Mouse (Mus musculus) limb, embryonic 10.5 days (tissue): Measurements from ENCODE around the gene Fbn1. TPM values are rescaled to one million over a fixed set of nuclear protein-coding genes. Genes with fewer than 3 reads are reported as not detected.

ENCODE experiments used
- DNase-seq: peaks from one replicate; pipeline ENCODE4 v3.0.0-alpha.2; 2017; ENCODE audit warnings: low spot score
- H3K27ac ChIP-seq: fragments of 300-500 bp; sonication (generic); 2 replicates; pipeline ENCODE4 v1.5.1; 2016; ENCODE audit warnings: mild to moderate bottlenecking
- H3K27me3 ChIP-seq: fragments of 300-500 bp; sonication (generic); 2 replicates; pipeline ENCODE4 v1.6.1; 2016; ENCODE audit warnings: low read depth, mild to moderate bottlenecking; ENCODE audit not compliant: poor library complexity, severe bottlenecking
- H3K36me3 ChIP-seq: fragments of 300-500 bp; sonication (generic); 2 replicates; pipeline ENCODE4 v1.6.1; 2016; ENCODE audit warnings: mild to moderate bottlenecking, moderate library complexity
- H3K4me1 ChIP-seq: fragments of 300-500 bp; sonication (generic); 2 replicates; pipeline ENCODE4 v1.6.1; 2016
- H3K4me3 ChIP-seq: fragments of 300-500 bp; sonication (generic); 2 replicates; pipeline ENCODE4 v1.5.1; 2016; ENCODE audit warnings: mild to moderate bottlenecking, moderate library complexity
- H3K9me3 ChIP-seq: fragments of 300-500 bp; sonication (generic); replicated peaks from 2 replicates; pipeline ENCODE4 v1.6.1; 2016; ENCODE audit warnings: mild to moderate bottlenecking
- WGBS: fragments of 180-500 bp; shearing (Covaris S2); methylation state at CpG from one replicate; pipeline ENCODE4 v1.1.7; 2016; 5-methylcytosine and 5-hydroxymethylcytosine counted together
- polyA plus RNA-seq: library from polyadenylated mRNA; unstranded; fragments of >200 nt; fragmentation: Nextera tagmentation; extraction: Ambion mirVana; gene quantifications from 2 replicates; pipeline ENCODE4 v1.2.1, GENCODE M21; 2016

Gene Fbn1
- polyA plus RNA-seq, 1 experiment from 2014 or later: 5.6 TPM

GRCm38 (mm10) chr2:125471721-125472120 is 36.1 kb downstream of the Fbn1 start:
- 83% methylated on average over 4 of the region's 4 CpGs for WGBS

DNA sequence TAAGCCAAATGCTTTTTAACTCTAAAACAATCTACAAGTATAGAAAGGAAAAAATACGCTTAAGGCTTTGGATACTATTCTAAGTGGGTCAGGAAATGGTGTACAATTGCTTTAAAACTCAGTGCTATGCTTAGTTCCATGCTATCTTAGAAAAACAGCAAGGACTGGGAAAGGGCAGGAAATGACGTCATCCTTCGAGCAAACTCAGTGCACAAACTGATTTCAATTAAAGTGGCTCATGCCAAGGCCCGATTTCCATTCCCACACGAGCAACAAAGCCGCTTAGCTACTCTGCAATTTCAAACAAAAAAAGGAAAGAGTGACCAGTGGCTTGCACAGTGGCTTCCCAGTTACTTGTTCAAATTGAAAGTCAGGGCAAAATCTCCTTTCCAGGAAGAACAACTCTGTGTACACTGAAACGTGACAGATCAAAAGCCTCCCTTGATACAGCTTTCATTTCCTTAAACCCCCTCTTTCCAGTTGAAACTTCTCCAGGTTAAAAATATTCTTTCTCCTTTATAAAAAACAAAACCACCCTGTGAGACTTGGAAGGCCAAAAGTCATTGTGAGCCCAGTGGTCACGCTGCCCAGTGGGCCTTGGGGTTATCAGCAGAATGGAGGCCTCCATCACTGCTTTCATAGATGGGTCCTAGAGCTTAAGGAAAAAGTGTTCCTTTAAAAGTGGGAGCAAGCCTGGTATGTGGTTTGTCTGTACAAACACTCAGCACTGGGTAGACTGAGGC is 37.1 kb downstream of the Fbn1 start:
- H3K4me1 ChIP-seq: peaks cover 9% of the 10 kb centered on the region
- H3K4me3 ChIP-seq: no peak overlapping the region
- H3K9me3 ChIP-seq: no peaks in the 10 kb centered on the region
- H3K27ac ChIP-seq: no peak overlapping the region; the same call in 1 of the 2 replicates
- peaks cover 12% of the 10 kb centered on the region for H3K36me3 ChIP-seq
- DNase-seq: no peak
- WGBS: 75% methylated on average over 8 of the region's 8 CpGs
- H3K27me3 ChIP-seq: no peaks in the 10 kb centered on the region

More at GRCm38 (mm10) chr2:125471721-125472120, 36.1 kb downstream of the Fbn1 start:
- no peak for DNase-seq
- H3K4me3 ChIP-seq: no peak overlapping the region
- peaks cover 6% of the 10 kb centered on the region for H3K36me3 ChIP-seq
- no peak overlapping the region for H3K27ac ChIP-seq
- H3K9me3 ChIP-seq: no peaks in the 10 kb centered on the region
- H3K27me3 ChIP-seq: no peaks in the 10 kb centered on the region
- peaks cover 9% of the 10 kb centered on the region for H3K4me1 ChIP-seq

DNA sequence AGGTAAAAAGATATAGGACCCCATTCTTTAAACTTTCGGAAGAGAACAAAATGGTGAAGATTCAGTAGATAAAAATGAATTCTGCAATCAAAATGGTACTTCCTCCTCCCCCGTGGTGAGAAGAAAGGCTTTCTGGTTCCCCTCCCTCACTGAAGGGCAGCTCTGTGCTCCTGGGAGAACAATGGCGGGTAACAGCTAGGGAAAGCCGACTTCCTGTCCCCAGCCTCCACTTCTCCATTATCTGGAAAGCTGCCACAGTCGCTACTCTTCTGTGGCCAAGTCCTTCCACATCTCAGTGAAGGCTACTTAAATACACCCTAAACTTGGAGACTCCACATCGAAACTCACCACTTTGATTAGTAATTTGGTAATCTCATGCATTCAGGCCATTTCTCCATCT is 43.8 kb downstream of the Fbn1 start:
- 90% methylated on average over 6 of the region's 6 CpGs for WGBS
- no peaks in the 10 kb centered on the region for H3K4me1 ChIP-seq
- H3K4me3 ChIP-seq: no peak overlapping the region
- H3K36me3 ChIP-seq: peaks cover 12% of the 10 kb centered on the region
- no peak for DNase-seq
- H3K9me3 ChIP-seq: no peaks in the 10 kb centered on the region
- H3K27me3 ChIP-seq: no peaks in the 10 kb centered on the region
- H3K27ac ChIP-seq: no peak overlapping the region

DNA sequence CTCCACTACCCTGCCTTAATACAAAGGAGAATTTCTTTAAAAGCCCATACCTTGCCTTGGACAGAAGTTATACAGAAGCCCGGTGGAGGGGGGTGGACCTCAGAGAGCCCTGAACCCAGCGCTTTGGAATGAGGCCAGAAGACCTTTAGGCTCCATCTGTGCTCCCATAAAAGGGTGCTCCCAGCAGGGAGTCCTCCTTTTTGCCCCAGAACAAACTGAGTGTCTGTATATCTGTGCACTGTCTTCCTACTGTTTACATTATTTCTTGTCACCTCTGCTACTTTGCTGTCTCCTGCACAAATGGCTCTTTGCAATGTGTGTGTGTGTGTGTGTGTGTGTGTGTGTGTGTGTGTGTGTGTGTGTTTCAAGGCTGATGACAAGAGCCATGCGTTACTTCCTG is 48.7 kb downstream of the Fbn1 start:
- H3K27me3 ChIP-seq: no peaks in the 10 kb centered on the region
- H3K9me3 ChIP-seq: no peaks in the 10 kb centered on the region
- H3K27ac ChIP-seq: no peak overlapping the region
- no peak for DNase-seq
- H3K4me1 ChIP-seq: no peaks in the 10 kb centered on the region
- no peak overlapping the region for H3K4me3 ChIP-seq
- 91% methylated on average over 3 of the region's 3 CpGs for WGBS
- no peaks in the 10 kb centered on the region for H3K36me3 ChIP-seq

DNA sequence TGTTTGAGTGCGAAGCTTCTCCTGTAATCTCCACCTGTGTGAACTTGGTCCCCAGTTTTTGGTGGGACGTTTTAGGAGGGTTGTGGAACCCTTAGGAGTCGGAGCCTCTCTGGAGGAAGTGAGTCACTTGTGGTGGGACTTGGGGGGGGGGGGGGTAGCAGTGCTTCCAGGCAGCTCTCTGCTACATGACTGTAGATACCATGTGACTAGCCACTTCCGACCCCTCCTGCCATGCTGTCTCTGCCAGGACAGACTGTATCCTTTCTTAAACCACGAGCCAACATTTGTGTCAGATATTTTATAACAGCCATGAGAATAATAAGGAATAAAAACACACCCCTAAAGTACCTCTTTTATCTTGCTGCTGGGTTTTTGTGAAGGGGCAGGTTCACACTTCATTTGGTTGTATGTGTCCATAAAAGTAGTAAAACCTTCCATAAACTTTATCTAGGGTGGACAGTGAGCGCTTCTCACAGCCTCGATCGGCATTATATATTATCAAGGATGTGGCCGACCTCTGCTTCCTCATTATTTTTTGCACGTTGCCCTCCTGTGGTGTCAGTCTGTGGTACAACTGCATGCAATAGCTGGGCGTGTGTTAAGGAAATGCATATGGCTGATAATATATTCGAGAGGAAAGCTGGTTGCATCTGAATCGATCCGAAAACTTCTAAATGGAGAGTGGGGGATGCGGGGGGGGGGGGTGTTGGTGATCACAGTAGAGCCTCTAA is 51.6 kb downstream of the Fbn1 start:
- 85% methylated on average over 15 of the region's 15 CpGs for WGBS
- H3K4me3 ChIP-seq: no peak overlapping the region
- no peaks in the 10 kb centered on the region for H3K9me3 ChIP-seq
- DNase-seq: no peak
- H3K27ac ChIP-seq: no peak overlapping the region
- H3K36me3 ChIP-seq: no peaks in the 10 kb centered on the region
- no peaks in the 10 kb centered on the region for H3K27me3 ChIP-seq
- no peaks in the 10 kb centered on the region for H3K4me1 ChIP-seq

GRCm38 (mm10) chr2:125454781-125455180 is 53.0 kb downstream of the Fbn1 start:
- DNase-seq: no peak
- H3K27ac ChIP-seq: no peak overlapping the region

DNA sequence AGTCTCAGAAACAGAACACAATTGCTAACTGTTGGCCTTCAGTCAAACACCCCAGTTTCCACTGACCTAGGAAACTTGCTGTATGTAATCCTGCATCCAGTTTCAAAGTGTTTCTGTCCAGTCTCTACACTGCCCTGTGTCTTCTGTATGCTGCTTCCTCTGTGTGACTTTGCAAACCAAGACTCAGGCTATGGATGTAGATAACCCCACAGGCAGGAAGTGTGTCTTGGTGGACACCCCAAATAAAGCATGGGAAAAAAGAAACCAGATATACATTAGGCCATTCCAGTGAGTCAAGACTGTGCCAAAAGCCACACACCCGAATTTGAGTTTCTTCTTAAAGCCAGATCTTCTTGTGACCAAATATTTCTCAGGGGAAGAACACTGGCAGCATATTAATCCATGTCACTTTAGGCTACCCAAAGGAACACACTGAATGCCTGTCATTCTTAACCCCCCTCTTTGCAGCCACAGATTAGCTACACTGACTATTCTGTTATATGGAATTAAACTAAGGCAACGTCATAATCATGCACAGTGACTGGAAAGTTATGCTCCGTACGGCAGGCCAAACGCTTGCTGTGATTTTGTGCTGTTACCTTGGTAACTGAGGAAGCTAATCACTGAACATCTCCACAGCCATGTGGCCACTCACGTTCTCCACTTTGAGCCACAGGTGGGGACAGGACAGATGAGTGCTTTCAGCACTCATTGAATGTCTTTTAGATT is 55.3 kb downstream of the Fbn1 start:
- Histone ChIP-seq H3K27ac (no peak overlapping the region), H3K9me3 (no peaks in the 10 kb centered on the region), H3K4me1 (peaks cover 25% of the 10 kb centered on the region), H3K36me3 (no peaks in the 10 kb centered on the region), H3K4me3 (no peak overlapping the region), H3K27me3 (no peaks in the 10 kb centered on the region)
- WGBS: 81% methylated on average over 6 of the region's 6 CpGs
- DNase-seq: no peak

More at GRCm38 (mm10) chr2:125454781-125455180, 53.0 kb downstream of the Fbn1 start:
- H3K27me3 ChIP-seq: no peaks in the 10 kb centered on the region
- peaks cover 4% of the 10 kb centered on the region for H3K4me1 ChIP-seq
- H3K9me3 ChIP-seq: no peaks in the 10 kb centered on the region
- no peaks in the 10 kb centered on the region for H3K36me3 ChIP-seq
- 87% methylated on average over 5 of the region's 5 CpGs for WGBS
- no peak overlapping the region for H3K4me3 ChIP-seq

DNA sequence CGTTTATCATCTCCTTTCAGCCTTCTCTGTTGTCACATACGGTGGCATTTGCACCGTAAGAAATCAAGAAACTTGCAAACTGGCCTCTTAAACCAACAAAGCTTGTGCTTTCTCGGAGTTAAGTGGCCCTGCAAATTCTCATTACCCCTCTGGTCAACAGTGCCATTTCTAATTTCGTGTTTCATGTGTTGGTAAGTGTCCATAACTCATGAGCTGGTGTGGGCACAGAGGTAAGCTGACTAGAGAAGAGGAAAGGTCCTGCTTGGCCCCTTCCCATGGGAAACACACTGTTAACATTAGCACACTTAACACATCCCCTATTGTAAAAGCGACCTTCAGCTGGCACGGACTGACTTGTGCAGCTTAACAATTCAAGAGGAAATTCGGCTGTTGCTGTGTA is 58.4 kb downstream of the Fbn1 start:
- 68% methylated on average over 8 of the region's 8 CpGs for WGBS
- Histone ChIP-seq H3K27me3 (no peaks in the 10 kb centered on the region), H3K4me3 (no peak overlapping the region), H3K9me3 (no peaks in the 10 kb centered on the region), H3K27ac (peak overlapping the region; percentile 50; the same call in 1 of the 2 replicates), H3K4me1 (peaks cover 30% of the 10 kb centered on the region), H3K36me3 (no peaks in the 10 kb centered on the region)
- DNase-seq: peak; percentile 38

DNA sequence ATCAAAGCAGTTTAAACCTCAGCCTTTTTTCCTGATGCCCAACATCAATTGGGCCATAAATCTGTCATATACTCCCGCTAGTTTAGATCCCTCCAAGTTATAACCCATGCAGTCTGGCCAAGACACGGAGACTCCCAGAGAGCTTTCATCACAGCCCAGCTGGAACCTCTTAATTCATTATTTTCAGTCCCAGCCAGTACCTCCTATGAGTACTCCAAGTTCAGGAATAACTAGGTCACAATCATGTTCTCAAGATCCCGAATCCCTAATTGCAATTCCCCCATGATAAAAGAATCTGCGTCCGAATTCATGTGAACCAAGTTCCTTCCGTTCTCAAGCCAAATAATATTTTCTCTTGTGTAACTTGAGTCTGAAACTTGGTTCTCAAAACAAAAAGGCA is 58.9 kb downstream of the Fbn1 start:
- H3K27me3 ChIP-seq: no peaks in the 10 kb centered on the region
- H3K4me3 ChIP-seq: no peak overlapping the region
- 56% methylated on average over 6 of the region's 6 CpGs for WGBS
- no peaks in the 10 kb centered on the region for H3K9me3 ChIP-seq
- no peaks in the 10 kb centered on the region for H3K36me3 ChIP-seq
- H3K27ac ChIP-seq: peak overlapping the region; percentile 50; the same call in 1 of the 2 replicates
- H3K4me1 ChIP-seq: peaks cover 30% of the 10 kb centered on the region
- DNase-seq: peak; percentile 52

DNA sequence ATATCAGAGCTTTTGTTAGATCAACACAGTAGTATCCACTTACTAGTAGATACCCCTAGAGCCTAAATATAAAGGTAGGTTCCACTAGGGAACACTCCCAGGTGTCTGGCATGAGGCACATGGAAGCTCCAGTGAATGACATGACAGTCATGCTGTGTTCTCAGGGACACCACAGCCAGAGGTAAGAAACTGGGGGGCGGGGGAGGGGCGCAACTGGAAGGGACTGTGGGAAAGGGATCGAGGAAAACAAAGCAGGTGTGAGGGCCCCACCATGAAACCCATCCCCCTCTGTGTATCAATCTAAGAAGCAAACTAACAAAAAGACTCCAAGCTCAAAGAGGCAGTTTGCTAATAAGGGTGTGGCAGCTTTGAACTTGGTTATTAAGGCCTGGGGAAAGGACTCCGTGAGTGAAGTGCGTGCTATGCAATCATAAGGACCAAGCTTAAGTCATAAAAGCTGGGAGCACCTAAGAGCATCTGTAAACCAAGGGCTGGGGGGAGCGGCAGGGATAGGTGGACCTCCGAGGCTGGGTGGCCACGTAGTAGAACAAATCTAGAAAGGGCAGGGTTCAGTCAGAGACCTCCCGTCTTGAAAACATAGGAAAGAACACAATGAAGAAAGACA is 60.4 kb downstream of the Fbn1 start:
- no peaks in the 10 kb centered on the region for H3K27me3 ChIP-seq
- no peaks in the 10 kb centered on the region for H3K36me3 ChIP-seq
- H3K27ac ChIP-seq: 0 out of 2 replicates have a peak overlapping the region, but pooled peaks have one; percentile 12
- no peaks in the 10 kb centered on the region for H3K9me3 ChIP-seq
- no peak for DNase-seq
- H3K4me3 ChIP-seq: no peak overlapping the region
- 84% methylated on average over 9 of the region's 9 CpGs for WGBS
- peaks cover 41% of the 10 kb centered on the region for H3K4me1 ChIP-seq

DNA sequence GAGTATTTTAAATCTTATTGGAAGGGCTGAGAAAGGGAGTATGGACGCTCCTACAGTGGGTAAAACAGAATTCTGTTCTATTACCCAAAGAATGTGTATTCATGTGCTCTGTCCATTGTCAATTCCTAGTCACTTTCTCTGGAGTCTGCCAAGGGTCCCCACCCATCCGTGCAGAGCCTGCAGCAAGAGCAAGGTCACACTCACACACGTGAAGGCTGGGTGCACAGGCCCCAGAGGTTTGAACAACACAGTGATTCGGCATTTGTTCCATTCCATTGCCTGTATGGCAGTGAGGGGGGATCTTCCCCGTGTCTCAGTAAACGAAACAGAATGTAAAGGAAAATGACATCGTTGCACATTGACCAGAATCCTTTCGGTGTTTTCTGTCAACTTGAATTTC is 69.4 kb downstream of the Fbn1 start:
- Histone ChIP-seq H3K27me3 (no peaks in the 10 kb centered on the region), H3K9me3 (no peaks in the 10 kb centered on the region), H3K4me1 (peaks cover 33% of the 10 kb centered on the region), H3K27ac (no peak overlapping the region), H3K4me3 (no peak overlapping the region), H3K36me3 (0 out of 2 replicates have a peak, but pooled peaks cover 2% of the 10 kb centered on the region)
- WGBS: 86% methylated on average over 8 of the region's 8 CpGs
- no peak for DNase-seq

DNA sequence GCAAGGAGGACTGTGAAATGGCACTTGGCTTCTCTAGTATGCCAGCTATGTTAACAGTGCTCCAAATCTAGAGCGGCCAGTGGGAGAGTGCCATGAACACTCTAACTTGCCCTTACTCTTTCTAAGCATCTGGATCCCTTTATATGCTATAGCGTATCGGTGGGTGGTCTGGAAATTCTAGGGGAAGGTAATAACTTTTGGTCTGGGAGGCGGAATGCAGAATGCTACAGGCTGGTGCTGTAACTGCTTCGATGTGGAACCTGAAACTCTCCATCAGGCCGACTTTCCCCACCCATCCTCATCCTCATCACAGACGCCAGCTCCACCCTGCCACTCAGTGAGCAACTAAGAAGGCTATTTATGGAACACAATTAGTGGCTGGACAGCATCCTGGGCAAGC is 71.6 kb downstream of the Fbn1 start:
- 19% methylated on average over 7 of the region's 7 CpGs for WGBS
- no peak overlapping the region for H3K4me3 ChIP-seq
- peak; percentile 59 for DNase-seq
- H3K4me1 ChIP-seq: peaks cover 31% of the 10 kb centered on the region
- 0 out of 2 replicates have a peak, but pooled peaks cover 2% of the 10 kb centered on the region for H3K36me3 ChIP-seq
- H3K27ac ChIP-seq: peak overlapping the region; percentile 46
- H3K27me3 ChIP-seq: no peaks in the 10 kb centered on the region
- H3K9me3 ChIP-seq: no peaks in the 10 kb centered on the region
